Mouse (Mus musculus) inflammation-experienced regulatory T-cells, adult 6 months (primary cell): Measurements from ENCODE around the gene Gm20388. TPM values are rescaled to one million over a fixed set of nuclear protein-coding genes. Genes with fewer than 3 reads are reported as not detected.

Experiments
- ATAC-seq: one replicate; pipeline ENCODE4 v1.8.0; 2017
- polyA plus RNA-seq, 3 experiments: library from polyadenylated mRNA; unstranded; fragments of 100-300 nt; shearing (Covaris generic); gene quantifications; one replicate each; pipeline ENCODE4 v1.2.1; 2017

Gm20388 gene
- polyA plus RNA-seq, 3 experiments from 2014 or later, result 10.8 to 14.1 (median 11.8) TPM

GRCm38 (mm10) chr8:121899180-121900044 lies 1988.8 kb downstream of the Gm20388 start:
- ATAC-seq, result no peak

GRCm38 (mm10) chr8:121901498-121902236 lies 1991.0 kb downstream of the Gm20388 start:
- ATAC-seq, result no peak

GRCm38 (mm10) chr8:121903977-121904376 lies 1993.3 kb downstream of the Gm20388 start:
- ATAC-seq, result no peak

- ATAC-seq, result no peak
These were observed 1994.4 kb downstream of the Gm20388 start for GRCm38 (mm10) chr8:121904999-121905398.

- no peak for ATAC-seq
These were observed 1994.8 kb downstream of the Gm20388 start for GRCm38 (mm10) chr8:121905420-121905819.

- ATAC-seq, result no peak
These were observed 1995.2 kb downstream of the Gm20388 start for GRCm38 (mm10) chr8:121905864-121906263.

GRCm38 (mm10) chr8:121906542-121907512 lies 1996.2 kb downstream of the Gm20388 start:
- ATAC-seq, result peak; percentile 51

GRCm38 (mm10) chr8:121907587-121908248 lies 1997.1 kb downstream of the Gm20388 start, which contains the start of gene Slc7a5:
Gene Slc7a5, minus strand, starts transcription at chr8:121907694.
- ATAC-seq, result peak; percentile 82

GRCm38 (mm10) chr8:121908378-121909147 lies 1997.9 kb downstream of the Gm20388 start:
- no peak for ATAC-seq

GRCm38 (mm10) chr8:121909148-121909541 lies 1998.5 kb downstream of the Gm20388 start:
- ATAC-seq, result no peak

- peak; percentile 8 for ATAC-seq
These were observed 1999.0 kb downstream of the Gm20388 start for GRCm38 (mm10) chr8:121909663-121910062.

GRCm38 (mm10) chr8:121911400-121911799 lies 2000.8 kb downstream of the Gm20388 start:
- ATAC-seq, result no peak

GRCm38 (mm10) chr8:121911987-121912386 lies 2001.3 kb downstream of the Gm20388 start:
- ATAC-seq, result no peak

GRCm38 (mm10) chr8:121912831-121913230 lies 2002.2 kb downstream of the Gm20388 start:
- ATAC-seq, result no peak

- ATAC-seq, result no peak
These were observed 2002.7 kb downstream of the Gm20388 start for GRCm38 (mm10) chr8:121913378-121913777.

- no peak for ATAC-seq
These were observed 2008.5 kb downstream of the Gm20388 start for GRCm38 (mm10) chr8:121919158-121919557.

- no peak for ATAC-seq
These were observed 2009.1 kb downstream of the Gm20388 start for GRCm38 (mm10) chr8:121919731-121920130.

- no peak for ATAC-seq
These were observed 2010.9 kb downstream of the Gm20388 start for GRCm38 (mm10) chr8:121921582-121921981.

- no peak for ATAC-seq
These were observed 2011.5 kb downstream of the Gm20388 start for GRCm38 (mm10) chr8:121922101-121922500.

- ATAC-seq, result no peak
These were observed 2014.0 kb downstream of the Gm20388 start for GRCm38 (mm10) chr8:121924681-121925080.

GRCm38 (mm10) chr8:121925624-121926023 lies 2015.0 kb downstream of the Gm20388 start:
- peak; percentile 50 for ATAC-seq
